In the genomic region with DNA sequence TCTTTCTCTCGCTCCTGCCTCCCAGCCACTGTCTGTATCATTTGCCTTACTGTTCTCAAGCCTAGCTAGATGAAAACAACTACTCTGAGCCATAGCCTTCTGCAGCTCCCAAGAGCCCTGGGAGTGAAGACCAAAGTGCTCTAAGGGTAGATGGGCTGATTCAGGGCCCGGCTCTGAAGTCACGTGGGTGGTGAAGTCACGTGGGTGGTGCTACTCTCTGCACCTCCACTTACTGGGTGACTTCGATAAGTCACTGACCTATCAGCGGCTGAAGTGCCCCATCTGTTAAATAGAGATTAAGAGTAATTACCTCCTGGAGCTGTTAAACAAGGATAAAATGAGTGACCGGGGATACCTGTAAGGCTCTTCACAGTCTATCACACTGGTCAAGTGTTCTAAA, we compare ENCODE assay signal across 10 mouse cellular contexts. TPM values are rescaled to one million over a fixed set of nuclear protein-coding genes. Genes with fewer than 3 reads are reported as not detected.
DNase-seq lines count a peak whose midpoint lies in the region; ATAC-seq and TF ChIP-seq lines count a peak whose summit lies in the region.
"Had no signal": no experiment of that assay in that cellular context is flagged by ENCODE, and none has a peak within 500 bp of the region (broad histone marks: within the 10 kb centered on the region; RNA-seq: fewer than 3 reads in every experiment).

No protein-coding gene starts in this region.

- TF ChIP-seq CTCF in E14TG2a.4 (conservative IDR thresholded peaks at IDR 0.05; ENCODE audit: low read length): no peak

- H3K9me3 ChIP-seq in hindbrain, embryonic 12.5 days (replicated peaks): no peaks in the 10 kb centered on the region
- H3K9me3 ChIP-seq in hindbrain, embryonic 16.5 days (ENCODE audit: control insufficient read depth, low read length): no peaks in the 10 kb centered on the region
- no peaks in the 10 kb centered on the region for H3K9me3 ChIP-seq in E14TG2a.4 (ENCODE audit: low read length)
- H3K9me3 ChIP-seq in liver, embryonic 13.5 days (replicated peaks): no peaks in the 10 kb centered on the region
- H3K9me3 ChIP-seq: embryonic facial prominence, embryonic 15.5 days had no signal

- no peak overlapping the region for H3K4me2 ChIP-seq in hindbrain, embryonic 12.5 days (replicated peaks)
- H3K4me2 ChIP-seq in hindbrain, embryonic 16.5 days (ENCODE audit: low read length): no peak overlapping the region
- peak overlapping the region; percentile 67 for H3K4me2 ChIP-seq in liver, embryonic 13.5 days
- H3K4me2 ChIP-seq: embryonic facial prominence, embryonic 15.5 days had no signal

- H3K9ac ChIP-seq in hindbrain, embryonic 12.5 days: 0 out of 2 replicates have a peak overlapping the region, but pooled peaks have one; percentile 18
- H3K9ac ChIP-seq in hindbrain, embryonic 16.5 days (ENCODE audit: low read depth, low read length): no peak overlapping the region
- H3K9ac ChIP-seq in liver, embryonic 13.5 days: peak overlapping the region; percentile 76
- H3K9ac ChIP-seq: embryonic facial prominence, embryonic 15.5 days had no signal

- no peak overlapping the region for H3K4me3 ChIP-seq in hindbrain, embryonic 12.5 days
- H3K4me3 ChIP-seq in hindbrain, embryonic 16.5 days (ENCODE audit: low read length): no peak overlapping the region
- 0 out of 2 replicates have a peak overlapping the region, but pooled peaks have one; percentile 13 for H3K4me3 ChIP-seq in E14TG2a.4 (replicated peaks; ENCODE audit: low read length)
- peak overlapping the region; percentile 43 for H3K4me3 ChIP-seq in liver, embryonic 13.5 days (replicated peaks)
- H3K4me3 ChIP-seq: embryonic facial prominence, embryonic 15.5 days had no signal

- WGBS in hindbrain, embryonic 12.5 days: 73% methylated on average over 7 of the region's 7 CpGs
- WGBS in hindbrain, embryonic 16.5 days: 65% methylated on average over 7 of the region's 7 CpGs
- 15% methylated on average over 7 of the region's 7 CpGs for WGBS in liver, embryonic 13.5 days (ENCODE audit: insufficient replicate concordance)

- peak; percentile 95 for DNase-seq in liver, embryonic 13.5 days
- no peak for DNase-seq in cerebellum, adult 9-11 months
- no peak for DNase-seq in adrenal gland, postnatal 10 days
- DNase-seq in frontal cortex, postnatal 14 days (ENCODE audit: low spot score in 2 of 2): no peak
- DNase-seq: thymus, adult 18-20 months had no signal

- H3K27me3 ChIP-seq in hindbrain, embryonic 12.5 days: peaks cover 24% of the 10 kb centered on the region
- H3K27me3 ChIP-seq in hindbrain, embryonic 16.5 days (replicated peaks; ENCODE audit: control insufficient read depth, insufficient read depth, low read length): 0 out of 2 replicates have a peak, but pooled peaks cover 3% of the 10 kb centered on the region
- H3K27me3 ChIP-seq in E14TG2a.4 (ENCODE audit: insufficient read depth, low read length): peaks cover 25% of the 10 kb centered on the region
- peaks cover 16% of the 10 kb centered on the region for H3K27me3 ChIP-seq in liver, embryonic 13.5 days

- H3K4me1 ChIP-seq in hindbrain, embryonic 12.5 days: peaks cover 9% of the 10 kb centered on the region; the same call in 1 of the 2 replicates
- no peaks in the 10 kb centered on the region for H3K4me1 ChIP-seq in hindbrain, embryonic 16.5 days (ENCODE audit: control insufficient read depth, insufficient read depth, low read depth, low read length)
- peaks cover 70% of the 10 kb centered on the region for H3K4me1 ChIP-seq in E14TG2a.4 (replicated peaks; ENCODE audit: low read depth, low read length)
- H3K4me1 ChIP-seq in liver, embryonic 13.5 days (replicated peaks): peaks cover 77% of the 10 kb centered on the region

- no peak for ATAC-seq in hindbrain, embryonic 12.5 days (ENCODE audit: low FRiP score)
- no peak for ATAC-seq in hindbrain, embryonic 16.5 days
- peak; percentile 68 for ATAC-seq in common myeloid progenitor, adult 5-6 weeks (replicated peaks; ENCODE audit: low read depth, poor library complexity, severe bottlenecking)
- ATAC-seq in liver, embryonic 13.5 days (ENCODE audit: low read depth): peak; percentile 92

- H3K36me3 ChIP-seq in hindbrain, embryonic 12.5 days: peaks cover 36% of the 10 kb centered on the region
- peaks cover 17% of the 10 kb centered on the region for H3K36me3 ChIP-seq in hindbrain, embryonic 16.5 days (ENCODE audit: control insufficient read depth, insufficient read depth, low read length)
- peaks cover 59% of the 10 kb centered on the region for H3K36me3 ChIP-seq in E14TG2a.4 (ENCODE audit: insufficient read depth, low read length)
- H3K36me3 ChIP-seq in liver, embryonic 13.5 days: peaks cover 36% of the 10 kb centered on the region

- H3K27ac ChIP-seq in hindbrain, embryonic 12.5 days: no peak overlapping the region
- H3K27ac ChIP-seq in hindbrain, embryonic 16.5 days (ENCODE audit: low read depth, low read length): no peak overlapping the region
- H3K27ac ChIP-seq in liver, embryonic 13.5 days: peak overlapping the region; percentile 99
- H3K27ac ChIP-seq: embryonic facial prominence, embryonic 15.5 days had no signal

RNA-seq across cellular contexts. Expression of a gene that starts 4.5 kb away (rescaled TPM):
- polyA plus RNA-seq in hindbrain, embryonic 12.5 days (2016; fragmentation: Nextera tagmentation; extraction: Ambion mirVana): 0.57 and 1.4 TPM in 2 replicates
- 0.10 and 0.13 TPM in 2 replicates for polyA plus RNA-seq in hindbrain, embryonic 16.5 days (2015; fragmentation: Nextera tagmentation; extraction: Ambion mirVana)
- not detected in 2 replicates for total RNA-seq in common myeloid progenitor, adult 5-6 weeks (2017)
- 0.76 and 1.5 TPM in 2 replicates for polyA plus RNA-seq in liver, embryonic 13.5 days (2015; fragmentation: Nextera tagmentation; extraction: Ambion mirVana)
- total RNA-seq in adrenal gland, postnatal 10 days (2021): under 1 TPM; 0.12 to 0.24 TPM

RNA-seq across cellular contexts. Expression of a gene that starts 7.8 kb away (rescaled TPM):
- polyA plus RNA-seq in hindbrain, embryonic 12.5 days (2016; fragmentation: Nextera tagmentation; extraction: Ambion mirVana): 74.9 and 87.3 TPM in 2 replicates
- 37.3 and 48.6 TPM in 2 replicates for polyA plus RNA-seq in hindbrain, embryonic 16.5 days (2015; fragmentation: Nextera tagmentation; extraction: Ambion mirVana)
- 24.6 and 31.0 TPM in 2 replicates for total RNA-seq in common myeloid progenitor, adult 5-6 weeks (2017)
- 28.0 and 29.9 TPM in 2 replicates for polyA plus RNA-seq in liver, embryonic 13.5 days (2015; fragmentation: Nextera tagmentation; extraction: Ambion mirVana)
- total RNA-seq in adrenal gland, postnatal 10 days (2021): 10 to 100 TPM; 49.2 to 59.2 TPM

RNA-seq across cellular contexts. Expression of a gene that starts 15.7 kb away (rescaled TPM):
- polyA plus RNA-seq in hindbrain, embryonic 12.5 days (2016; fragmentation: Nextera tagmentation; extraction: Ambion mirVana): 268 and 314 TPM in 2 replicates
- 341 and 379 TPM in 2 replicates for polyA plus RNA-seq in hindbrain, embryonic 16.5 days (2015; fragmentation: Nextera tagmentation; extraction: Ambion mirVana)
- total RNA-seq in common myeloid progenitor, adult 5-6 weeks (2017): 245 and 258 TPM in 2 replicates
- 321 and 345 TPM in 2 replicates for polyA plus RNA-seq in liver, embryonic 13.5 days (2015; fragmentation: Nextera tagmentation; extraction: Ambion mirVana)
- 100 to 1,000 TPM; 137 to 145 TPM for total RNA-seq in adrenal gland, postnatal 10 days (2021)

RNA-seq across cellular contexts. Expression of a gene that starts 16.4 kb away (rescaled TPM):
- 14.7 and 14.9 TPM in 2 replicates for polyA plus RNA-seq in hindbrain, embryonic 12.5 days (2016; fragmentation: Nextera tagmentation; extraction: Ambion mirVana)
- polyA plus RNA-seq in hindbrain, embryonic 16.5 days (2015; fragmentation: Nextera tagmentation; extraction: Ambion mirVana): 19.1 and 22.4 TPM in 2 replicates
- 6.5 and 8.6 TPM in 2 replicates for total RNA-seq in common myeloid progenitor, adult 5-6 weeks (2017)
- 0.68 and 0.75 TPM in 2 replicates for polyA plus RNA-seq in liver, embryonic 13.5 days (2015; fragmentation: Nextera tagmentation; extraction: Ambion mirVana)
- total RNA-seq in adrenal gland, postnatal 10 days (2021): 10 to 100 TPM; 17.3 to 23.5 TPM

RNA-seq across cellular contexts. Expression of a gene that starts 23.8 kb away (rescaled TPM):
- polyA plus RNA-seq in hindbrain, embryonic 12.5 days (2016; fragmentation: Nextera tagmentation; extraction: Ambion mirVana): not detected in 2 replicates
- polyA plus RNA-seq in hindbrain, embryonic 16.5 days (2015; fragmentation: Nextera tagmentation; extraction: Ambion mirVana): not detected in 2 replicates
- total RNA-seq in common myeloid progenitor, adult 5-6 weeks (2017): not detected in 2 replicates
- not detected in 2 replicates for polyA plus RNA-seq in liver, embryonic 13.5 days (2015; fragmentation: Nextera tagmentation; extraction: Ambion mirVana)
- not detected for total RNA-seq in adrenal gland, postnatal 10 days (2021)

Comparison
In these comparisons a context has a peak if more than half of its experiments do, and no peak if none do; other contexts are left out.
1. ATAC-seq: peak in common myeloid progenitor, adult 5-6 weeks (single experiment) and liver, embryonic 13.5 days (single experiment); none in hindbrain, embryonic 12.5 days (single experiment) and hindbrain, embryonic 16.5 days (single experiment).
2. H3K4me3 ChIP-seq: peak in E14TG2a.4 (single experiment) and liver, embryonic 13.5 days (single experiment); none in hindbrain, embryonic 12.5 days (single experiment) and hindbrain, embryonic 16.5 days (single experiment).